8 mouse cellular contexts compared by ENCODE assay signal in the genomic region with DNA sequence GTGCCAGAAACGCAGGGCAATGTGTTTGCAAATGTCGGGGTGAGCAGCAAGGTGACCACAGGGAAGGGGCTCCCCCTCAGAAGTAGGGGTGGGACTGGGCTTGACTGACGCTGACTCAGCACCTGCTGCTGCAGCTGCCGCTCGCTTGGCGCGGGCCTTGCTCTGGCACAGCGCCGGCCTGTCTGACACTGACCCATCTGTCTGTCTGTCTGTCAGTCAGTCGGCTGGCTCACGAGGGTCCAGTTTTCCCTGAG. TPM values are rescaled to one million over a fixed set of nuclear protein-coding genes. Genes with fewer than 3 reads are reported as not detected.
DNase-seq lines count a peak whose midpoint lies in the region; ATAC-seq lines count a peak whose summit lies in the region.

No protein-coding gene starts in this region.

- no peak overlapping the region for H3K27ac ChIP-seq in lung, embryonic 16.5 days (ENCODE audit: low read length)
- H3K27ac ChIP-seq in hindbrain, embryonic 11.5 days (ENCODE audit: low read depth, low read length), result peak overlapping the region; percentile 89
- peak overlapping the region; percentile 49; the same call in 1 of the 2 replicates for H3K27ac ChIP-seq in midbrain, embryonic 11.5 days (ENCODE audit: low read depth, low read length)

- WGBS in lung, embryonic 16.5 days, result 1% methylated on average over 11 of the region's 11 CpGs
- 4% methylated on average over 11 of the region's 11 CpGs for WGBS in hindbrain, embryonic 11.5 days
- under 1% methylated on average over 11 of the region's 11 CpGs for WGBS in midbrain, embryonic 11.5 days

- peaks cover 27% of the 10 kb centered on the region for H3K27me3 ChIP-seq in lung, embryonic 16.5 days (ENCODE audit: control insufficient read depth, insufficient read depth, low read depth, low read length)
- peaks cover 49% of the 10 kb centered on the region for H3K27me3 ChIP-seq in hindbrain, embryonic 11.5 days (ENCODE audit: control insufficient read depth, insufficient read depth, low read length)
- peaks cover 49% of the 10 kb centered on the region for H3K27me3 ChIP-seq in midbrain, embryonic 11.5 days (ENCODE audit: control insufficient read depth, insufficient read depth, low read length)

- H3K9me3 ChIP-seq in lung, embryonic 16.5 days (ENCODE audit: control insufficient read depth, low read length), result no peaks in the 10 kb centered on the region
- H3K9me3 ChIP-seq in hindbrain, embryonic 11.5 days (ENCODE audit: control insufficient read depth, low read length), result no peaks in the 10 kb centered on the region
- no peaks in the 10 kb centered on the region for H3K9me3 ChIP-seq in midbrain, embryonic 11.5 days (ENCODE audit: control insufficient read depth, low read length)

- peak overlapping the region; percentile 52 for H3K4me3 ChIP-seq in lung, embryonic 16.5 days (ENCODE audit: low read length)
- peak overlapping the region; percentile 54 for H3K4me3 ChIP-seq in hindbrain, embryonic 11.5 days (ENCODE audit: low read depth, low read length)
- H3K4me3 ChIP-seq in midbrain, embryonic 11.5 days (ENCODE audit: low read depth, low read length), result peak overlapping the region; percentile 43

- peak; percentile 62 for DNase-seq in adrenal gland, postnatal 14 days
- no peak for DNase-seq in adrenal gland, adult 8-10 months
- no peak for DNase-seq in lung, adult 18-20 months
- DNase-seq in hindbrain, embryonic 11.5 days (ENCODE audit: low spot score), result no peak
- no peak for DNase-seq in midbrain, embryonic 11.5 days (ENCODE audit: low spot score, missing footprints)
- no peak for DNase-seq in urinary bladder, adult 2 months (ENCODE audit: low spot score)
- DNase-seq in embryo, embryonic 10 days (ENCODE audit: low spot score), result no peak

- ATAC-seq in lung, embryonic 16.5 days (ENCODE audit: low read depth), result no peak
- ATAC-seq in hindbrain, embryonic 11.5 days (ENCODE audit: low FRiP score), result peak; percentile 18; the same call in 1 of the 2 replicates
- peak; percentile 9 for ATAC-seq in midbrain, embryonic 11.5 days (ENCODE audit: low FRiP score)

- H3K9ac ChIP-seq in lung, embryonic 16.5 days (ENCODE audit: low read length), result peak overlapping the region; percentile 62
- peak overlapping the region; percentile 72 for H3K9ac ChIP-seq in hindbrain, embryonic 11.5 days (ENCODE audit: low read depth, low read length)
- peak overlapping the region; percentile 76 for H3K9ac ChIP-seq in midbrain, embryonic 11.5 days (ENCODE audit: low read length)

- peaks cover 50% of the 10 kb centered on the region for H3K4me1 ChIP-seq in lung, embryonic 16.5 days (replicated peaks; ENCODE audit: control insufficient read depth, insufficient read depth, low read length)
- H3K4me1 ChIP-seq in hindbrain, embryonic 11.5 days (replicated peaks; ENCODE audit: control insufficient read depth, insufficient read depth, low read length), result peaks cover 19% of the 10 kb centered on the region
- H3K4me1 ChIP-seq in midbrain, embryonic 11.5 days (ENCODE audit: control insufficient read depth, insufficient read depth, low read length), result peaks cover 55% of the 10 kb centered on the region

- H3K4me2 ChIP-seq in lung, embryonic 16.5 days (ENCODE audit: low read depth, low read length), result peak overlapping the region; percentile 98
- peak overlapping the region; percentile 73 for H3K4me2 ChIP-seq in hindbrain, embryonic 11.5 days (replicated peaks; ENCODE audit: low read depth, low read length)
- H3K4me2 ChIP-seq in midbrain, embryonic 11.5 days, result peak overlapping the region; percentile 92

- H3K36me3 ChIP-seq in lung, embryonic 16.5 days (ENCODE audit: control insufficient read depth, insufficient read depth, low read length), result no peaks in the 10 kb centered on the region
- H3K36me3 ChIP-seq in hindbrain, embryonic 11.5 days (ENCODE audit: control insufficient read depth, insufficient read depth, low read length), result no peaks in the 10 kb centered on the region
- no peaks in the 10 kb centered on the region for H3K36me3 ChIP-seq in midbrain, embryonic 11.5 days (ENCODE audit: control insufficient read depth, insufficient read depth, low read length)

RNA-seq across cellular contexts. Expression of a gene that starts 1.6 kb away (rescaled TPM):
- 3.5 and 3.8 TPM in 2 replicates for total RNA-seq in adrenal gland, postnatal 14 days (2021)
- total RNA-seq in adrenal gland, adult 8-10 months (2022), result 10 to 100 TPM in 2 of 4 experiments, 1 to 10 TPM in 2; 2.5 to 32.7 (median 16.9) TPM
- polyA plus RNA-seq in lung, embryonic 16.5 days (2015; fragmentation: Nextera tagmentation; extraction: Ambion mirVana), result 1.0 and 1.7 TPM in 2 replicates
- 2.2 and 2.8 TPM in 2 replicates for polyA plus RNA-seq in hindbrain, embryonic 11.5 days (2014; fragmentation: Nextera tagmentation; extraction: Ambion mirVana)
- polyA plus RNA-seq in midbrain, embryonic 11.5 days (2014; fragmentation: Nextera tagmentation; extraction: Ambion mirVana), result 1.3 and 1.5 TPM in 2 replicates
- 6.3 and 7.2 TPM in 2 replicates for polyA plus RNA-seq in urinary bladder, adult 2 months (2012; rRNA removed)

RNA-seq across cellular contexts. Expression of a gene that starts 4.3 kb away (rescaled TPM):
- total RNA-seq in adrenal gland, postnatal 14 days (2021), result 2.4 and 3.2 TPM in 2 replicates
- 1 to 10 TPM; 1.5 to 8.1 (median 5.0) TPM for total RNA-seq in adrenal gland, adult 8-10 months (2022)
- polyA plus RNA-seq in lung, embryonic 16.5 days (2015; fragmentation: Nextera tagmentation; extraction: Ambion mirVana), result 18.6 and 20.7 TPM in 2 replicates
- polyA plus RNA-seq in hindbrain, embryonic 11.5 days (2014; fragmentation: Nextera tagmentation; extraction: Ambion mirVana), result 1.2 and 1.5 TPM in 2 replicates
- 0.67 and 0.79 TPM in 2 replicates for polyA plus RNA-seq in midbrain, embryonic 11.5 days (2014; fragmentation: Nextera tagmentation; extraction: Ambion mirVana)
- polyA plus RNA-seq in urinary bladder, adult 2 months (2012; rRNA removed), result 15.6 and 25.0 TPM in 2 replicates

RNA-seq across cellular contexts. Expression of a gene that starts 5.4 kb away (rescaled TPM):
- total RNA-seq in adrenal gland, postnatal 14 days (2021), result 0.74 and 1.1 TPM in 2 replicates
- 1 to 10 TPM in 1 of 4 experiments, under 1 TPM in 3; 0.45 to 1.1 (median 0.72) TPM for total RNA-seq in adrenal gland, adult 8-10 months (2022)
- polyA plus RNA-seq in lung, embryonic 16.5 days (2015; fragmentation: Nextera tagmentation; extraction: Ambion mirVana), result 6.5 and 8.6 TPM in 2 replicates
- polyA plus RNA-seq in hindbrain, embryonic 11.5 days (2014; fragmentation: Nextera tagmentation; extraction: Ambion mirVana), result 0.83 and 0.93 TPM in 2 replicates
- polyA plus RNA-seq in midbrain, embryonic 11.5 days (2014; fragmentation: Nextera tagmentation; extraction: Ambion mirVana), result 0.20 and 0.23 TPM in 2 replicates
- 11.5 and 13.2 TPM in 2 replicates for polyA plus RNA-seq in urinary bladder, adult 2 months (2012; rRNA removed)

RNA-seq across cellular contexts. Expression of a gene that starts 15.0 kb away (rescaled TPM):
- total RNA-seq in adrenal gland, postnatal 14 days (2021), result not detected in 2 replicates
- not detected for total RNA-seq in adrenal gland, adult 8-10 months (2022)
- polyA plus RNA-seq in lung, embryonic 16.5 days (2015; fragmentation: Nextera tagmentation; extraction: Ambion mirVana), result not detected in 2 replicates
- polyA plus RNA-seq in hindbrain, embryonic 11.5 days (2014; fragmentation: Nextera tagmentation; extraction: Ambion mirVana), result not detected in 2 replicates
- polyA plus RNA-seq in midbrain, embryonic 11.5 days (2014; fragmentation: Nextera tagmentation; extraction: Ambion mirVana), result not detected in 2 replicates
- not detected in 2 replicates for polyA plus RNA-seq in urinary bladder, adult 2 months (2012; rRNA removed)

RNA-seq across cellular contexts. Expression of a gene that starts 18.2 kb away (rescaled TPM):
- not detected in 2 replicates for total RNA-seq in adrenal gland, postnatal 14 days (2021)
- total RNA-seq in adrenal gland, adult 8-10 months (2022), result not detected
- not detected in 2 replicates for polyA plus RNA-seq in lung, embryonic 16.5 days (2015; fragmentation: Nextera tagmentation; extraction: Ambion mirVana)
- not detected in 2 replicates for polyA plus RNA-seq in hindbrain, embryonic 11.5 days (2014; fragmentation: Nextera tagmentation; extraction: Ambion mirVana)
- polyA plus RNA-seq in midbrain, embryonic 11.5 days (2014; fragmentation: Nextera tagmentation; extraction: Ambion mirVana), result not detected in 2 replicates
- polyA plus RNA-seq in urinary bladder, adult 2 months (2012; rRNA removed), result not detected in 2 replicates
